Mouse (Mus musculus): ENCODE results near the gene Pam. TPM values are rescaled to one million over a fixed set of nuclear protein-coding genes. Genes with fewer than 3 reads are reported as not detected.
"Not testable (repeated sequence)": the region's sequence is repeated elsewhere in the genome, so short reads cannot be mapped to it uniquely, and the experiment has no call there.

Gene Pam
- polyA plus RNA-seq, 1 experiment = 3.4 TPM

GRCm38 (mm10) chr1:97771118-97771517 is 324.3 kb downstream of the Pam start:
- peaks cover 58% of the 10 kb centered on the region for H3K4me1 ChIP-seq
- no peaks in the 10 kb centered on the region for H3K27me3 ChIP-seq (replicated peaks)
- TF ChIP-seq GATA1 (IDR thresholded peaks at IDR 0.05; ENCODE audit: borderline replicate concordance, low read length) = no peak
- TF ChIP-seq FLI1 (IDR thresholded peaks at IDR 0.05; ENCODE audit: low read length) = no peak
- no peaks in the 10 kb centered on the region for H3K9me3 ChIP-seq
- H3K4me3 ChIP-seq (replicated peaks) = peak overlapping the region; percentile 99
- peaks cover 13% of the 10 kb centered on the region for H3K36me3 ChIP-seq (replicated peaks; ENCODE audit: low read length)

- Histone ChIP-seq H3K27me3 (replicated peaks) (no peaks in the 10 kb centered on the region), H3K36me3 (replicated peaks; ENCODE audit: low read length) (peaks cover 5% of the 10 kb centered on the region), H3K4me1 (peaks cover 60% of the 10 kb centered on the region), H3K4me3 (replicated peaks) (peak within 1 kb of the TSS; percentile 99), H3K9me3 (no peaks in the 10 kb centered on the region)
- TF ChIP-seq GATA1 (IDR thresholded peaks at IDR 0.05; ENCODE audit: borderline replicate concordance, low read length) (no peak), FLI1 (IDR thresholded peaks at IDR 0.05; ENCODE audit: low read length) (peak; percentile 62)
Observed at GRCm38 (mm10) chr1:97769904-97770753, 325.3 kb downstream of the Pam start, which contains the start of the genes Gin1 and Ppip5k2. Gene Gin1, plus strand, starts transcription at chr1:97770172. Gene Ppip5k2, minus strand, starts transcription at chr1:97770411.

- Histone ChIP-seq H3K27me3 (replicated peaks) (no peaks in the 10 kb centered on the region), H3K4me1 (peaks cover 63% of the 10 kb centered on the region), H3K9me3 (no peaks in the 10 kb centered on the region), H3K36me3 (replicated peaks; ENCODE audit: low read length) (peaks cover 6% of the 10 kb centered on the region), H3K4me3 (replicated peaks) (peak overlapping the region; percentile 99)
- TF ChIP-seq FLI1 (IDR thresholded peaks at IDR 0.05; ENCODE audit: low read length) = no peak
Observed at GRCm38 (mm10) chr1:97769294-97769903, 326.0 kb downstream of the Pam start.

- Histone ChIP-seq H3K9me3 (no peaks in the 10 kb centered on the region), H3K4me3 (replicated peaks) (peak overlapping the region; percentile 99), H3K36me3 (replicated peaks; ENCODE audit: low read length) (peaks cover 8% of the 10 kb centered on the region), H3K4me1 (peaks cover 63% of the 10 kb centered on the region), H3K27me3 (replicated peaks) (no peaks in the 10 kb centered on the region)
- TF ChIP-seq GATA1 (IDR thresholded peaks at IDR 0.05; ENCODE audit: borderline replicate concordance, low read length) (no peak), FLI1 (IDR thresholded peaks at IDR 0.05; ENCODE audit: low read length) (no peak)
Observed at GRCm38 (mm10) chr1:97768906-97769293, 326.5 kb downstream of the Pam start.

- H3K4me3 ChIP-seq (replicated peaks) = peak overlapping the region; percentile 99
Observed at GRCm38 (mm10) chr1:97768089-97768488, 327.4 kb downstream of the Pam start.

GRCm38 (mm10) chr1:97765712-97766111 is 329.7 kb downstream of the Pam start:
- Histone ChIP-seq H3K36me3 (replicated peaks; ENCODE audit: low read length) (peaks cover 22% of the 10 kb centered on the region), H3K4me3 (replicated peaks) (peak overlapping the region; percentile 81), H3K4me1 (peaks cover 49% of the 10 kb centered on the region)
- not testable (repeated sequence) for H3K27me3 ChIP-seq (replicated peaks); H3K9me3 ChIP-seq

More at GRCm38 (mm10) chr1:97768089-97768488, 327.4 kb downstream of the Pam start:
- Histone ChIP-seq H3K27me3 (replicated peaks) (no peaks in the 10 kb centered on the region), H3K9me3 (no peaks in the 10 kb centered on the region), H3K36me3 (replicated peaks; ENCODE audit: low read length) (peaks cover 11% of the 10 kb centered on the region), H3K4me1 (peaks cover 58% of the 10 kb centered on the region)
- TF ChIP-seq FLI1 (IDR thresholded peaks at IDR 0.05; ENCODE audit: low read length) = no peak
- no peak for TF ChIP-seq GATA1 (IDR thresholded peaks at IDR 0.05; ENCODE audit: borderline replicate concordance, low read length)

GRCm38 (mm10) chr1:97761477-97761876 is 334.0 kb downstream of the Pam start:
- Histone ChIP-seq H3K4me1 (peaks cover 48% of the 10 kb centered on the region), H3K27me3 (replicated peaks) (no peaks in the 10 kb centered on the region), H3K9me3 (no peaks in the 10 kb centered on the region), H3K4me3 (replicated peaks) (no peak overlapping the region), H3K36me3 (replicated peaks; ENCODE audit: low read length) (peaks cover 51% of the 10 kb centered on the region)
- TF ChIP-seq GATA1 (IDR thresholded peaks at IDR 0.05; ENCODE audit: borderline replicate concordance, low read length) (no peak), FLI1 (IDR thresholded peaks at IDR 0.05; ENCODE audit: low read length) (no peak)

GRCm38 (mm10) chr1:97760598-97760997 is 334.8 kb downstream of the Pam start:
- H3K9me3 ChIP-seq = no peaks in the 10 kb centered on the region
- TF ChIP-seq GATA1 (IDR thresholded peaks at IDR 0.05; ENCODE audit: borderline replicate concordance, low read length) (no peak), FLI1 (IDR thresholded peaks at IDR 0.05; ENCODE audit: low read length) (no peak)
- no peaks in the 10 kb centered on the region for H3K27me3 ChIP-seq (replicated peaks)
- peaks cover 60% of the 10 kb centered on the region for H3K36me3 ChIP-seq (replicated peaks; ENCODE audit: low read length)
- H3K4me1 ChIP-seq = peaks cover 45% of the 10 kb centered on the region
- peak overlapping the region; percentile 25 for H3K4me3 ChIP-seq (replicated peaks)

GRCm38 (mm10) chr1:97759841-97760240 is 335.6 kb downstream of the Pam start:
- TF ChIP-seq FLI1 (IDR thresholded peaks at IDR 0.05; ENCODE audit: low read length) (no peak), GATA1 (IDR thresholded peaks at IDR 0.05; ENCODE audit: borderline replicate concordance, low read length) (no peak)
- H3K4me1 ChIP-seq = peaks cover 45% of the 10 kb centered on the region
- H3K27me3 ChIP-seq (replicated peaks) = no peaks in the 10 kb centered on the region
- H3K4me3 ChIP-seq (replicated peaks) = no peak overlapping the region
- peaks cover 67% of the 10 kb centered on the region for H3K36me3 ChIP-seq (replicated peaks; ENCODE audit: low read length)
- no peaks in the 10 kb centered on the region for H3K9me3 ChIP-seq

- Histone ChIP-seq H3K36me3 (replicated peaks; ENCODE audit: low read length) (peaks cover 85% of the 10 kb centered on the region), H3K27me3 (replicated peaks) (no peaks in the 10 kb centered on the region), H3K9me3 (no peaks in the 10 kb centered on the region), H3K4me1 (peaks cover 33% of the 10 kb centered on the region), H3K4me3 (replicated peaks) (peak overlapping the region; percentile 5)
- TF ChIP-seq FLI1 (IDR thresholded peaks at IDR 0.05; ENCODE audit: low read length) (no peak), GATA1 (IDR thresholded peaks at IDR 0.05; ENCODE audit: borderline replicate concordance, low read length) (no peak)
Observed at GRCm38 (mm10) chr1:97754392-97754791, 341.1 kb downstream of the Pam start.

All from megakaryocyte, embryonic 14.5 days (primary cell).